Mouse (Mus musculus) forebrain, embryonic 10.5 days (tissue): ENCODE data around the gene Rangrf. TPM values are rescaled to one million over a fixed set of nuclear protein-coding genes. Genes with fewer than 3 reads are reported as not detected.
"Not testable (repeated sequence)": the region's sequence is repeated elsewhere in the genome, so short reads cannot be mapped to it uniquely, and the experiment has no call there.

Experiments
- DNase-seq: peaks from one replicate; pipeline ENCODE4 v3.0.0-alpha.2; 2017; ENCODE audit warnings: low spot score; ENCODE audit errors: extremely low spot score
- H3K27ac ChIP-seq: fragments of 300-500 bp; sonication (generic); 2 replicates; pipeline ENCODE4 v1.5.1; 2016; ENCODE audit warnings: mild to moderate bottlenecking
- H3K27me3 ChIP-seq: fragments of 300-500 bp; sonication (generic); 2 replicates; pipeline ENCODE4 v1.6.1; 2016; ENCODE audit warnings: mild to moderate bottlenecking; ENCODE audit not compliant: poor library complexity, severe bottlenecking
- H3K36me3 ChIP-seq: fragments of 300-500 bp; sonication (generic); replicated peaks from 2 replicates; pipeline ENCODE4 v1.6.1; 2016; ENCODE audit warnings: mild to moderate bottlenecking, moderate library complexity
- H3K4me1 ChIP-seq: fragments of 300-500 bp; sonication (generic); 2 replicates; pipeline ENCODE4 v1.6.1; 2016
- H3K4me3 ChIP-seq: fragments of 300-500 bp; sonication (generic); 2 replicates; pipeline ENCODE4 v1.5.1; 2016; ENCODE audit warnings: mild to moderate bottlenecking, moderate library complexity
- H3K9me3 ChIP-seq: fragments of 300-500 bp; sonication (generic); 2 replicates; pipeline ENCODE4 v1.6.1; 2016; ENCODE audit warnings: mild to moderate bottlenecking, moderate library complexity
- WGBS: fragments of 180-500 bp; shearing (Covaris S2); methylation state at CpG from one replicate; pipeline ENCODE4 v1.1.7; 2016; 5-methylcytosine and 5-hydroxymethylcytosine counted together
- polyA plus RNA-seq: library from polyadenylated mRNA; unstranded; fragments of >200 nt; fragmentation: Nextera tagmentation; extraction: Ambion mirVana; gene quantifications from 2 replicates; pipeline ENCODE4 v1.2.1, GENCODE M21; 2016

The Rangrf gene
- polyA plus RNA-seq: 90.7 and 97.5 TPM in 2 replicates

DNA sequence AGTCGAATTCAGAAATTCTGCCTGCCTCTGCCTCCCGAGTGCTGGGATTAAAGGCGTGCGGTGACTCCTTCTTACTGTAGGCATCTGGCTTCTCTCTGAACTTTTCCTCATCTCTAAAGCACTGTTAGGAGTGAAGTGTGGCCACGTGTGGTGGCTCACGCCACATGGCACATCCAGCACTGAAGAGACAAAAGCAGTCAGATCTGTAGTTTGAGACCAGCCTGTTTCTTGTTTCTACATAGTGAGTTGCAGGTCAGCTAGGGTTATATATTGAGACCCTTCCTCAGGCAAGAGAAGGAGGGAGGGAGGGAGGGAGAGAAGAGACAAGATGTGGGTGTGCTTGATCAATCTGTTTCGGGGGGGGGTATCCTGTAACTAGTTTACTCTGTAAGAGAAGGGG lies at the start of gene Rangrf:
Rangrf (minus strand) TSS at position 101 of the 400 bp plus-strand sequence.
- H3K4me1 ChIP-seq: peaks cover 22% of the 10 kb centered on the region
- 88% methylated on average over 7 of the region's 7 CpGs for WGBS
- H3K9me3 ChIP-seq: no peaks in the 10 kb centered on the region
- 0 out of 2 replicates have a peak, but pooled peaks cover 8% of the 10 kb centered on the region for H3K36me3 ChIP-seq
- peak within 1 kb of the TSS; percentile 58 for H3K4me3 ChIP-seq
- H3K27ac ChIP-seq: peak within 1 kb of the TSS; percentile 83; the same call in 1 of the 2 replicates
- H3K27me3 ChIP-seq: 0 out of 2 replicates have a peak, but pooled peaks cover 11% of the 10 kb centered on the region
- no peak for DNase-seq

DNA sequence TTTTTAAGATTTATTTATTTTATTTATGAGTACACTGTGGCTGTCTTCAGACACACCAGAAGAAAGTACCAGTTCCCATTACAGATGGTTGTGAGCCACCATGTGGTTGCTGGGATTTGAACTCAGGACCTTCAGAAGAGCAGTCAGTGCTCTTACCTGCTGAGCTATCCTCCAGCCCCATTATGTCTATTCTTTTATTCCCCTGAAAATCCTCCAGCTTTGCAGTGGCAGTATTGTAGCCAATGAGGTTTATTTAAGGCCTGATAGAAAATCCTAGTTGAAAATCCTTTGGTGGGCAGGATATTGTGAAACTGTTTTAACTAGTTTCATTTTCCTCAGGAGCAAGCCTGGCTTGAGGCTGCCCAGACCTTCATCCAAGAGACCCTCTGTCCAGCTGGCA lies 45.7 kb upstream of the Rangrf start:
- Histone ChIP-seq H3K9me3 (no peaks in the 10 kb centered on the region), H3K27me3 (no peaks in the 10 kb centered on the region), H3K4me1 (peaks cover 14% of the 10 kb centered on the region), H3K27ac (no peak overlapping the region), H3K36me3 (peaks cover 53% of the 10 kb centered on the region), H3K4me3 (no peak overlapping the region)
- DNase-seq: no peak

- 63% methylated on average over 3 of the region's 3 CpGs for WGBS
- Histone ChIP-seq H3K27ac (peak overlapping the region; percentile 96), H3K27me3 (no peaks in the 10 kb centered on the region), H3K36me3 (peaks cover 13% of the 10 kb centered on the region), H3K4me1 (peaks cover 26% of the 10 kb centered on the region), H3K4me3 (peak overlapping the region; percentile 71), H3K9me3 (no peaks in the 10 kb centered on the region)
- DNase-seq: no peak
These were observed 41.8 kb upstream of the Rangrf start for GRCm38 (mm10) chr11:69016755-69017154.

GRCm38 (mm10) chr11:69015644-69016441 lies 40.9 kb upstream of the Rangrf start, which contains the start of gene Ctc1:
TSS of gene Ctc1 (plus strand) at chr11:69015911.
- peaks cover 35% of the 10 kb centered on the region for H3K4me1 ChIP-seq
- peak within 1 kb of the TSS; percentile 71 for H3K4me3 ChIP-seq
- peak; percentile 94 for DNase-seq
- no peaks in the 10 kb centered on the region for H3K9me3 ChIP-seq
- WGBS: 6% methylated on average over 38 of the region's 38 CpGs
- H3K27me3 ChIP-seq: no peaks in the 10 kb centered on the region
- peaks cover 4% of the 10 kb centered on the region for H3K36me3 ChIP-seq
- peak within 1 kb of the TSS; percentile 96 for H3K27ac ChIP-seq

- peak; percentile 87 for DNase-seq
- Histone ChIP-seq H3K36me3 (no peaks in the 10 kb centered on the region), H3K4me1 (peaks cover 41% of the 10 kb centered on the region), H3K4me3 (peak overlapping the region; percentile 66), H3K27me3 (no peaks in the 10 kb centered on the region), H3K9me3 (no peaks in the 10 kb centered on the region), H3K27ac (peak overlapping the region; percentile 88)
- 3% methylated on average over 18 of the region's 18 CpGs for WGBS
These were observed 37.2 kb upstream of the Rangrf start for GRCm38 (mm10) chr11:69012071-69012601.

GRCm38 (mm10) chr11:69011445-69011844 lies 36.5 kb upstream of the Rangrf start:
- H3K27me3 ChIP-seq, H3K9me3 ChIP-seq, H3K36me3 ChIP-seq, DNase-seq: not testable (repeated sequence)
- Histone ChIP-seq H3K4me1 (peaks cover 40% of the 10 kb centered on the region), H3K4me3 (peak overlapping the region; percentile 66), H3K27ac (peak overlapping the region; percentile 88; the same call in 1 of the 2 replicates)
- WGBS: 71% methylated on average over 2 of the region's 2 CpGs

DNA sequence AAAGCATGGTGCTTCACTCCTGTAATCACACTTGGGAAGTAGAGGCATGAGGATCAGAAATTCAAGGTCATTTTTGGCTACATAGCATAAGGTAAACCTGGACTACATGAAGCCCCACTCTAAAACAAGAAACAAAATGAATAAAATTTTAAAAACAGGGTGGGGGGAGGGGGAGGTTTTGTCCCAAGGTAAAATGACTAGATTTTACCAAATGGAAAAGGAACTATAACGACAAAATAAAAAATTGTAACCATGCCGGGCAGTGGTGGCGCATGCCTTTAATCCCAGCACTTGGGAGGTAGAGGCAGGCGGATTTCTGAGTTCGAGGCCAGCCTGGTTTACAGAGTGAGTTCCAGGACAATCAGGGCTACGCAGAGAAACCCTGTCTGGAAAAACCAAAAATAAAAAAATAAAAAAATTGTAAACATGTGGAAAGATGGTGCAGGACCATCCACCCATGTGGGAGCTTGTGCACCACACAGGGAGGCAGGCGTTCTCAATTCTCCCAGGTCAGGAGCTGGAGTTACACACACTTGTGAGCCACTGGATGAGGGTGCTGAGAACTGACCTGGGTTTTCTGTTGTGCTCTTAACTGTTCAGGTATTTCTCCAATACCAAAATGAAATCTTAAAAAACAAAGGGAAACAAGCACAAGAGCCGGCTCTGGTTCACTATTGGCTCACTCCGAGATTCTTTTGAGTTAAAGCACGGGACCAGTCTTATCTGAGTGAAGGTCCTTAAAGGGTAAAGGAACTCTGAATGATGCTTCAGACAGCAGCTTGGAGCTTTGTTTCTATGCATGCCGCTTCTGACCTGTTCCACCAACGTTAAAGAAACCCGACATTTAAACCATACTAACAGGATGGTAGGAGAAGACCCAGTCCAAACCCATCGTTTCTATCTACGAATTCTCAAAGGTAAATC lies 35.7 kb upstream of the Rangrf start:
- H3K27me3 ChIP-seq: no peaks in the 10 kb centered on the region
- peaks cover 10% of the 10 kb centered on the region for H3K36me3 ChIP-seq
- H3K9me3 ChIP-seq: no peaks in the 10 kb centered on the region
- H3K27ac ChIP-seq: no peak overlapping the region
- H3K4me1 ChIP-seq: peaks cover 35% of the 10 kb centered on the region
- WGBS: 89% methylated on average over 15 of the region's 15 CpGs
- no peak for DNase-seq
- peak overlapping the region; percentile 66; the same call in 1 of the 2 replicates for H3K4me3 ChIP-seq

DNA sequence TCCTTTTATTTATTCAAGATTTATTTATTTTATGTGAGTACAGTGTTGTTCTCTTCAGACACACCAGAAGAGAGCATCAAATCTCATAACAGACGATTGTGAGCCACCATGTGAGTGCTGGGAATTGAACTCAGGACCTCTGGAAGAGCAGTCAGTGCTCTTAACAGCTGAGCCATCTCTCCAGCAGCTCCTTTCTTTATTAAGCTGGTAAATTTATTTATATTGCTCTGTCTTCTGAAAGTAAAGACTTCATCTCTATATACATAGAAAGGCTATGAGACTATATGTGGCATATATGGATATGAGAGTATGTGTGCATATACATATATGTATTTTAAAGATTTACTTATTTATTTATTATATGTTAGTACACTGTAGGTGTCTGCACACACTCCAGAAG lies 34.5 kb upstream of the Rangrf start:
- no peaks in the 10 kb centered on the region for H3K27me3 ChIP-seq
- 89% methylated on average over 1 of the region's 1 CpGs for WGBS
- H3K27ac ChIP-seq: no peak overlapping the region
- H3K36me3 ChIP-seq: peaks cover 20% of the 10 kb centered on the region
- no peaks in the 10 kb centered on the region for H3K9me3 ChIP-seq
- DNase-seq: no peak
- no peak overlapping the region for H3K4me3 ChIP-seq
- peaks cover 33% of the 10 kb centered on the region for H3K4me1 ChIP-seq

GRCm38 (mm10) chr11:69008182-69009121 lies 33.5 kb upstream of the Rangrf start, which contains the start of gene Pfas:
TSS of gene Pfas (minus strand) at chr11:69008460.
- no peaks in the 10 kb centered on the region for H3K27me3 ChIP-seq
- peaks cover 33% of the 10 kb centered on the region for H3K4me1 ChIP-seq
- DNase-seq: peak; percentile 95
- H3K27ac ChIP-seq: peak within 1 kb of the TSS; percentile 90
- peaks cover 29% of the 10 kb centered on the region for H3K36me3 ChIP-seq
- no peaks in the 10 kb centered on the region for H3K9me3 ChIP-seq
- WGBS: 9% methylated on average over 38 of the region's 38 CpGs
- peak within 1 kb of the TSS; percentile 70 for H3K4me3 ChIP-seq

DNA sequence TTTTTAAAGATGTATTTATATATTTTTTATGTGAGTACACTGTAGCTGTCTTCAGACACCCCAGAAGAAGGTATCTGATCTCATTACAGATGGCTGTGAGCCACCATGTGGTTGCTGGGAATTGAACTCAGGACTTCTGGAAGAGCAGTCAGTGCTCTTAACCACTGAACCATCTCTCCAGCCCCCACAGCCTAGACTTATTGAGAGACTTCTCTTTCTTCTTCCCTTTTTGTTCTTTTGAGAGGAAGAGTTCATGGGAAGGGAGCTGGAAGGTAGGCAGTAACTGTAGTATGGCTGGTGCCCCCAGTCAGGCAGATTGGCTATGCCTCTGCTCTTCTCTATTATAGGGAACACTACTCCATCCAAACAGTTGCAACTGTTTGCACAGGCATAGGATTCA lies 31.6 kb upstream of the Rangrf start:
- H3K9me3 ChIP-seq, DNase-seq, H3K27me3 ChIP-seq, H3K27ac ChIP-seq: not testable (repeated sequence)
- Histone ChIP-seq H3K4me1 (peaks cover 26% of the 10 kb centered on the region), H3K4me3 (peak overlapping the region; percentile 70; the same call in 1 of the 2 replicates), H3K36me3 (peaks cover 48% of the 10 kb centered on the region)

- Histone ChIP-seq H3K36me3 (peaks cover 62% of the 10 kb centered on the region), H3K4me1 (peaks cover 17% of the 10 kb centered on the region), H3K4me3 (no peak overlapping the region), H3K27ac (no peak overlapping the region), H3K27me3 (no peaks in the 10 kb centered on the region), H3K9me3 (no peaks in the 10 kb centered on the region)
- 87% methylated on average over 7 of the region's 7 CpGs for WGBS
- no peak for DNase-seq
These were observed 30.2 kb upstream of the Rangrf start for GRCm38 (mm10) chr11:69005193-69005592.
